Mouse (Mus musculus): ENCODE measurements around the gene Nrxn3.

GRCm38 (mm10) chr12:90202501-90202900, 1479.8 kb downstream of the Nrxn3 start:
- TF ChIP-seq CTCF (IDR thresholded peaks at IDR 0.05; ENCODE audit: extremely low read depth, insufficient read length, insufficient replicate concordance, low read depth, low read length) (no peak), POLR2A (IDR thresholded peaks at IDR 0.05; ENCODE audit: low read depth, low read length) (no peak)
